Mouse (Mus musculus): ENCODE data around the gene Cbx6. TPM values are rescaled to one million over a fixed set of nuclear protein-coding genes. Genes with fewer than 3 reads are reported as not detected.

The Cbx6 gene
- polyA plus RNA-seq (2015; fragmentation: Nextera tagmentation; extraction: Ambion mirVana) = 58.2 and 60.4 TPM in 2 replicates

GRCm38 (mm10) chr15:79834130-79834880 is at the start of gene Cbx6, which contains the start of gene Npcd:
TSS of gene Cbx6 (minus strand) at chr15:79834688.
TSS of gene Npcd (minus strand) at chr15:79834237.

DNA sequence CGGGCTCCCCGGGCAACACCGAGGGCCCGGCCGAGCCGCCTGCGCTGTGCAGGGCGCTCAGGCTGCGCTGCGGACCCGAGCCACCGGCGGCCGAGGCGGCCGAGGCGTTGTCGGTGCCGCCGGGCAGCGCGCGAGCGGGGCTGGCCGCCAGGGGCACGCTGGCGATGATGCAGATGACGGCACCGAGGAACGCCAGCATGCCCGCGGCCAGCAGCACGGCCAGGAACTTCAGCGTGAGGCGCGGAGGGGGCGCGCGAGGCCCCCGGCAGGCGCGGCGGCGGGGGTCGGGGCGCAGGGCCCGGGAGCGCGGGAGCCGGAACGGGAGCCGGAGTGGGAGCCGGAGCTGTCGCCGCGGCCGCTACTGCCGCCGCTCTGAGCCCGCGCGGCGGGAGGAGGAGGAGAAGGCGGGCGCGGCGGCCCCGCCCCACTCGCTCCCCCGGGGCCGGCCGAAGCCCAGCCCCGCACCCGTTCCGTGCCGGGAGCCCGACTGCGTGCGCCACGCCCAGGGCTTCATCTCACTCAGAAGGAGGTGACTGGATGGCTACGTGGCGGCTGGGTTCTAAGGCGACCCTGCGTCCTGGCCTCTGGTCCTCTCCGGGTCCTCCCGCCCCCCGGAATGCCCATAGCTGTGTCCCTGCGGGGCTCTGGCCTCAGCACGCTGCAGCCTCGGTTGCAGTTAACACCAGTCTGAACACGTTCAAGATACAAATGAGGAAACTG is 30.0 kb downstream of the Cbx6 start, which contains the start of gene Nptxr:
TSS of gene Nptxr (minus strand) at position 415 of the 720 bp plus-strand sequence.

DNA sequence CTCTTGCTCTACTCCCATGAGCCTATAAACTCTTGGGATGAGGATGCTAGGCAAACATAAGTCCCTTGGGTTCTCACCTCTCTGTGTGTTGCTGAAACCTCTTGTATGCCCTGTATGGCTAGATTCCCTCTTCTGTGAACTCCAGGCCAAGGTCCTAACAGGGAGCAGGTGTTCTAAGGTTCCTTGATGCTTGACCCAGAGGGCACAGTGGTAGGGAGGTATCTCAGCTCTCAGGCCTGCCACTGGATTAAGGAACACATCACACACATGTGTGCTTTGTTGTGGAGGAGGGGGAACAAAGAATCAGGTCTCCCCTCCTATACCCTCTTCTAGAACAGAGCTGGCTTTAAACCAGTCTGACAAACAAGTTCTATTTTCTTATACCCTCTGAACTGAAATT is 56.7 kb downstream of the Cbx6 start, which contains the start of gene Dnal4:
TSS of gene Dnal4 (minus strand) at position 101 of the 400 bp plus-strand sequence.

Other genes with a start within 250 kb of the Cbx6 start
- 1.6 and 1.8 TPM in 2 replicates for gene Dmc1, start 229.6 kb downstream of the Cbx6 start, polyA plus RNA-seq (2015; fragmentation: Nextera tagmentation; extraction: Ambion mirVana)
- gene Fam227a, start 175.7 kb downstream of the Cbx6 start, polyA plus RNA-seq (2015; fragmentation: Nextera tagmentation; extraction: Ambion mirVana) = 1.6 and 3.1 TPM in 2 replicates
- 89.4 and 95.8 TPM in 2 replicates for gene Cby1, start 175.5 kb downstream of the Cbx6 start, polyA plus RNA-seq (2015; fragmentation: Nextera tagmentation; extraction: Ambion mirVana)
- 248 and 250 TPM in 2 replicates for gene Tomm22, start 163.8 kb downstream of the Cbx6 start, polyA plus RNA-seq (2015; fragmentation: Nextera tagmentation; extraction: Ambion mirVana)
- gene Josd1, start 146.8 kb downstream of the Cbx6 start, polyA plus RNA-seq (2015; fragmentation: Nextera tagmentation; extraction: Ambion mirVana) = 19.0 and 19.3 TPM in 2 replicates
- gene Gtpbp1, start 143.8 kb downstream of the Cbx6 start, polyA plus RNA-seq (2015; fragmentation: Nextera tagmentation; extraction: Ambion mirVana) = 29.9 and 35.4 TPM in 2 replicates
- 2.1 and 2.8 TPM in 2 replicates for gene Sun2, start 92.2 kb downstream of the Cbx6 start, polyA plus RNA-seq (2015; fragmentation: Nextera tagmentation; extraction: Ambion mirVana)
- gene Dnal4, start 56.8 kb downstream of the Cbx6 start, polyA plus RNA-seq (2015; fragmentation: Nextera tagmentation; extraction: Ambion mirVana) = 44.9 and 49.0 TPM in 2 replicates
- 67.2 and 72.9 TPM in 2 replicates for gene Nptxr, start 29.9 kb downstream of the Cbx6 start, polyA plus RNA-seq (2015; fragmentation: Nextera tagmentation; extraction: Ambion mirVana)
- gene Npcd, start 451 bp downstream of the Cbx6 start, polyA plus RNA-seq (2015; fragmentation: Nextera tagmentation; extraction: Ambion mirVana) = 1.0 and 1.7 TPM in 2 replicates
- 5.9 and 8.0 TPM in 2 replicates for gene Apobec3, start 57.0 kb upstream of the Cbx6 start, polyA plus RNA-seq (2015; fragmentation: Nextera tagmentation; extraction: Ambion mirVana)
- 3.1 and 4.2 TPM in 2 replicates for gene Cbx7, start 136.4 kb upstream of the Cbx6 start, polyA plus RNA-seq (2015; fragmentation: Nextera tagmentation; extraction: Ambion mirVana)
- gene Pdgfb, start 180.3 kb upstream of the Cbx6 start, polyA plus RNA-seq (2015; fragmentation: Nextera tagmentation; extraction: Ambion mirVana) = 11.0 and 11.7 TPM in 2 replicates

Measured in neural tube, postnatal 0 days (tissue).